Mouse (Mus musculus): Measurements from ENCODE around the gene Zfp58. TPM values are rescaled to one million over a fixed set of nuclear protein-coding genes. Genes with fewer than 3 reads are reported as not detected.

Zfp58 gene
- polyA plus RNA-seq (2012; ENCODE audit: insufficient read depth, low replicate concordance) = not detected in 2 replicates

GRCm38 (mm10) chr13:67500084-67500719 is at the start of gene Zfp58:
Gene Zfp58, minus strand, starts transcription at chr13:67500555.
- Histone ChIP-seq H3K4me3 (replicated peaks) (peak within 1 kb of the TSS; percentile 91), H3K27me3 (replicated peaks) (no peaks in the 10 kb centered on the region), H3K9me3 (peaks cover 1% of the 10 kb centered on the region; the same call in 1 of the 2 replicates), H3K36me3 (replicated peaks; ENCODE audit: low read length) (peaks cover 17% of the 10 kb centered on the region), H3K4me1 (peaks cover 24% of the 10 kb centered on the region)
- TF ChIP-seq GATA1 (IDR thresholded peaks at IDR 0.05; ENCODE audit: borderline replicate concordance, low read length) = no peak
- TF ChIP-seq FLI1 (IDR thresholded peaks at IDR 0.05; ENCODE audit: low read length) = no peak

GRCm38 (mm10) chr13:67545941-67546340 is 45.6 kb upstream of the Zfp58 start:
- Histone ChIP-seq H3K4me1 (peaks cover 14% of the 10 kb centered on the region; the same call in 1 of the 2 replicates), H3K4me3 (replicated peaks) (no peak overlapping the region), H3K27me3 (replicated peaks) (no peaks in the 10 kb centered on the region), H3K9me3 (peaks cover 19% of the 10 kb centered on the region), H3K36me3 (replicated peaks; ENCODE audit: low read length) (peaks cover 88% of the 10 kb centered on the region)
- TF ChIP-seq FLI1 (IDR thresholded peaks at IDR 0.05; ENCODE audit: low read length) (no peak), GATA1 (IDR thresholded peaks at IDR 0.05; ENCODE audit: borderline replicate concordance, low read length) (no peak)

DNA sequence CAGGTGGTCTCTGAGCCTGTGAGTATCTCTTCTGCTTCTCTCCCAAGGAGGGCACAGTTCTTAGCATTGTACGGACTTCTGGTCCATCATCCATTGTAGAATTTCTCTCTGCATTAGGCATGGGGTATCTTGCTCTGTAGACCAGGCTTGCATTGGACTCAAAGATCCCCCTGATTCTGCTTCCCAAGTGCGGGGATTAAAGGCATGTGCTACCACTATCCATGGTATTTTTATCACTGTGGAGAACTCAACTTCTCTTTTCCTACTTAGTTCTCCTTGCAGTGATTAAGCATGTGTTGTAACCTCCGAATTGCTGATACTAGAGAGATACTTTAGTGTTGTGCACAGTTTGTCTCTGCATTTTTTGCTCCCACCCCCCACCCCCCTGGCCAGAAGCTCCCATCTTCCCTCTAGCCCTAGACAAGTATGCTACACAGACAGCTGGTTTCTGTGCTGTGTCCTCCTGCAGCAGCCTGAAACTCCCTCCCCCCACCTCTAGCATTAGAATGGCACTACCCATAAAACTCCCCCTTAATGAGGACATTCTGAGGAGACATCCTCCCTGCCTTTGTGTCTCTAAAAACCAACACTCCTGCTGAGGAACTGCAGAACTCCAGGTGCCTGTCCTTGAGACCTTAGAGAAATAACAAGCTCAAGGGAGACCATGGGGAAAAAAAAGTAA is 26.8 kb upstream of the Zfp58 start:
- H3K4me1 ChIP-seq = peaks cover 36% of the 10 kb centered on the region
- no peak overlapping the region for H3K4me3 ChIP-seq (replicated peaks)
- H3K36me3 ChIP-seq (replicated peaks; ENCODE audit: low read length) = peaks cover 13% of the 10 kb centered on the region
- H3K27me3 ChIP-seq (replicated peaks) = no peaks in the 10 kb centered on the region
- H3K9me3 ChIP-seq = peaks cover 11% of the 10 kb centered on the region
- TF ChIP-seq FLI1 (IDR thresholded peaks at IDR 0.05; ENCODE audit: low read length) (no peak), GATA1 (IDR thresholded peaks at IDR 0.05; ENCODE audit: borderline replicate concordance, low read length) (no peak)

- Histone ChIP-seq H3K4me3 (replicated peaks) (peak within 1 kb of the TSS; percentile 100), H3K9me3 (peaks cover 11% of the 10 kb centered on the region), H3K27me3 (replicated peaks) (no peaks in the 10 kb centered on the region), H3K4me1 (peaks cover 36% of the 10 kb centered on the region), H3K36me3 (replicated peaks; ENCODE audit: low read length) (peaks cover 26% of the 10 kb centered on the region)
- TF ChIP-seq GATA1 (IDR thresholded peaks at IDR 0.05; ENCODE audit: borderline replicate concordance, low read length) (no peak), FLI1 (IDR thresholded peaks at IDR 0.05; ENCODE audit: low read length) (no peak)
These were observed 25.5 kb upstream of the Zfp58 start, which contains the start of the genes Gm26965 and Zfp87 for GRCm38 (mm10) chr13:67525753-67526410. Gene Gm26965, minus strand, starts transcription at chr13:67526151. Gene Zfp87, minus strand, starts transcription at chr13:67526177.

DNA sequence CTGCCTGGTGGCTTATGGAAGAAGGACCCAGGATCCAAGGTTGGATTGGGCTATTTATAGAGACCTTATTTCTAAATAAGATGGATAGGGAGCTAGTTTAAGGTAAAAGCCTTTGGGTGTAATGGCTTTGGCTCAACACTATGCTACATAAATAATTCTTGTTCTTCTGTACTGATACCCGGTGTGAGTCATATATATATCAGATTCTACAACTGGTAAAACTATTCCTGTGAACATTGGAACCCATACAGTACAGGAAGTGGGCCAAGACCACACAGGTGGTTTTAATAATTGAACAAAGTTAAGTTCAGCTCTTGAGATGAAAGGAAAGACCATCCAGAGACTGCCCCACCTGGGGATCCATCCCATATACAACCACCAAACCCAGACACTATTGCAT is 553 bp upstream of the Zfp58 start:
- H3K4me3 ChIP-seq (replicated peaks) = peak overlapping the region; percentile 91
- TF ChIP-seq FLI1 (IDR thresholded peaks at IDR 0.05; ENCODE audit: low read length) = no peak
- no peak for TF ChIP-seq GATA1 (IDR thresholded peaks at IDR 0.05; ENCODE audit: borderline replicate concordance, low read length)
- peaks cover 24% of the 10 kb centered on the region for H3K4me1 ChIP-seq
- peaks cover 12% of the 10 kb centered on the region for H3K36me3 ChIP-seq (replicated peaks; ENCODE audit: low read length)
- no peaks in the 10 kb centered on the region for H3K27me3 ChIP-seq (replicated peaks)
- no peaks in the 10 kb centered on the region for H3K9me3 ChIP-seq

- TF ChIP-seq FLI1 (IDR thresholded peaks at IDR 0.05; ENCODE audit: low read length) = no peak
- no peak for TF ChIP-seq GATA1 (IDR thresholded peaks at IDR 0.05; ENCODE audit: borderline replicate concordance, low read length)
- H3K4me3 ChIP-seq (replicated peaks) = no peak overlapping the region
- H3K9me3 ChIP-seq = peaks cover 30% of the 10 kb centered on the region
- H3K27me3 ChIP-seq (replicated peaks) = no peaks in the 10 kb centered on the region
- peaks cover 62% of the 10 kb centered on the region for H3K36me3 ChIP-seq (replicated peaks; ENCODE audit: low read length)
- H3K4me1 ChIP-seq = peaks cover 16% of the 10 kb centered on the region
These were observed 4.7 kb downstream of the Zfp58 start for GRCm38 (mm10) chr13:67495631-67496030.

- H3K9me3 ChIP-seq = 0 out of 2 replicates have a peak, but pooled peaks cover 3% of the 10 kb centered on the region
- H3K4me3 ChIP-seq (replicated peaks) = peak overlapping the region; percentile 89
- peaks cover 42% of the 10 kb centered on the region for H3K36me3 ChIP-seq (replicated peaks; ENCODE audit: low read length)
- no peak for TF ChIP-seq GATA1 (IDR thresholded peaks at IDR 0.05; ENCODE audit: borderline replicate concordance, low read length)
- TF ChIP-seq FLI1 (IDR thresholded peaks at IDR 0.05; ENCODE audit: low read length) = no peak
- H3K4me1 ChIP-seq = peaks cover 23% of the 10 kb centered on the region
- H3K27me3 ChIP-seq (replicated peaks) = no peaks in the 10 kb centered on the region
These were observed 15.9 kb downstream of the Zfp58 start for GRCm38 (mm10) chr13:67484424-67484811.

- no peaks in the 10 kb centered on the region for H3K9me3 ChIP-seq
- H3K36me3 ChIP-seq (replicated peaks; ENCODE audit: low read length) = peaks cover 42% of the 10 kb centered on the region
- TF ChIP-seq GATA1 (IDR thresholded peaks at IDR 0.05; ENCODE audit: borderline replicate concordance, low read length) = no peak
- no peak for TF ChIP-seq FLI1 (IDR thresholded peaks at IDR 0.05; ENCODE audit: low read length)
- H3K27me3 ChIP-seq (replicated peaks) = no peaks in the 10 kb centered on the region
- peak within 1 kb of the TSS; percentile 89 for H3K4me3 ChIP-seq (replicated peaks)
- H3K4me1 ChIP-seq = peaks cover 23% of the 10 kb centered on the region
These were observed 16.5 kb downstream of the Zfp58 start, which contains the start of gene Zfp874b for GRCm38 (mm10) chr13:67483625-67484423. Gene Zfp874b, minus strand, starts transcription at chr13:67484258.

DNA sequence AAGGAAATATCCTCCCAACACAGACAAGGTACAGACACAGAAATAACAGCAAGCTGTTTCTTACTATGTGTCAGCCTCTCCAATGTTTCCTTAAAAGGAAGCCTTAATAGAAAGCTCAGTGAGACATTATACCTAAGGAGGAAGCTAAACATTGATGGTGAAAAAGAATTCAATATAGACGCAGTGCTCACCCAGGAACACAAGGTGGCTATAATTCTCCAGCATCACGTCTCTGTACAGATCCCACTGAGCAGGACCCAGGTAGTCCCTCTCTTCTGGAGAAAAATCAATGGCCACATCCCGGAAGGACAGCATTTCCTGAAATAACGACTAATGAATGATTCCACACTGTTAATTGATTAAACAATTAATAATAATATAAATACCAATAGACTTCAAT is 18.8 kb downstream of the Zfp58 start:
- H3K36me3 ChIP-seq (replicated peaks; ENCODE audit: low read length) = peaks cover 42% of the 10 kb centered on the region
- H3K27me3 ChIP-seq (replicated peaks) = no peaks in the 10 kb centered on the region
- peaks cover 23% of the 10 kb centered on the region for H3K4me1 ChIP-seq
- H3K9me3 ChIP-seq = no peaks in the 10 kb centered on the region
- H3K4me3 ChIP-seq (replicated peaks) = peak overlapping the region; percentile 23
- no peak for TF ChIP-seq GATA1 (IDR thresholded peaks at IDR 0.05; ENCODE audit: borderline replicate concordance, low read length)
- TF ChIP-seq FLI1 (IDR thresholded peaks at IDR 0.05; ENCODE audit: low read length) = no peak

All from megakaryocyte, embryonic 14.5 days (primary cell).